Mouse (Mus musculus) ES-Bruce4 (cell line): Measurements from ENCODE around the gene Actl6b.

ENCODE experiments used
- CTCF ChIP-seq: IDR thresholded peaks from one replicate; pipeline ENCODE4 v1.8.1; 2011; ENCODE audit warnings: low read depth, low read length
- EP300 ChIP-seq: IDR thresholded peaks from 2 replicates; pipeline ENCODE4 v1.6.1; 2011; ENCODE audit warnings: low read depth, low read length; ENCODE audit not compliant: insufficient read depth
- POLR2A ChIP-seq: IDR thresholded peaks from one replicate; pipeline ENCODE4 v1.8.1; 2011; ENCODE audit warnings: low read length; ENCODE audit not compliant: insufficient read depth

GRCm38 (mm10) chr5:137613076-137613475, 59.8 kb downstream of the Actl6b start:
- TF ChIP-seq EP300 (no peak), CTCF (no peak), POLR2A (no peak)
